Mouse (Mus musculus) forebrain, embryonic 13.5 days (tissue): ENCODE results near the gene Ntf3. TPM values are rescaled to one million over a fixed set of nuclear protein-coding genes. Genes with fewer than 3 reads are reported as not detected.

Source experiments
- ATAC-seq: fragments of 200-750 bp; cut with Nextera tagmentation; 2 replicates; pipeline ENCODE4 v1.8.0; 2017
- H3K27ac ChIP-seq: fragments of 300-500 bp; sonication (generic); 2 replicates; pipeline ENCODE4 v1.5.1; 2015; ENCODE audit warnings: inconsistent platforms, mild to moderate bottlenecking, moderate library complexity
- H3K27me3 ChIP-seq: fragments of 300-500 bp; sonication (generic); 2 replicates; pipeline ENCODE4 v1.6.1; 2015; ENCODE audit warnings: mild to moderate bottlenecking, inconsistent platforms
- H3K36me3 ChIP-seq: fragments of 300-500 bp; sonication (generic); 2 replicates; pipeline ENCODE4 v1.6.1; 2015; ENCODE audit warnings: mild to moderate bottlenecking, inconsistent platforms; ENCODE audit not compliant: poor library complexity, severe bottlenecking
- H3K4me1 ChIP-seq: fragments of 300-500 bp; sonication (generic); 2 replicates; pipeline ENCODE4 v1.6.1; 2015; ENCODE audit warnings: inconsistent platforms
- H3K4me2 ChIP-seq: fragments of 300-500 bp; sonication (generic); 2 replicates; pipeline ENCODE4 v1.6.1; 2015; ENCODE audit warnings: inconsistent platforms, mild to moderate bottlenecking, moderate library complexity
- H3K4me3 ChIP-seq: fragments of 300-500 bp; sonication (generic); 2 replicates; pipeline ENCODE4 v1.5.1; 2015; ENCODE audit warnings: mild to moderate bottlenecking, inconsistent platforms
- H3K9ac ChIP-seq: fragments of 300-500 bp; sonication (generic); 2 replicates; pipeline ENCODE4 v1.6.1; 2015; ENCODE audit warnings: mild to moderate bottlenecking, inconsistent platforms
- H3K9me3 ChIP-seq: fragments of 300-500 bp; sonication (generic); replicated peaks from 2 replicates; pipeline ENCODE4 v1.6.1; 2016; ENCODE audit warnings: inconsistent platforms
- WGBS: fragments of 180-500 bp; shearing (Covaris S2); methylation state at CpG from one replicate; pipeline ENCODE4 v1.1.7; 2015; 5-methylcytosine and 5-hydroxymethylcytosine counted together
- polyA plus RNA-seq: library from polyadenylated mRNA; unstranded; fragments of >200 nt; fragmentation: Nextera tagmentation; extraction: Ambion mirVana; gene quantifications from 2 replicates; pipeline ENCODE4 v1.2.1, GENCODE M21; 2015

Ntf3 gene
- polyA plus RNA-seq, 1 experiment from 2014 or later = 3.6 TPM

GRCm38 (mm10) chr6:126154372-126154982 lies 12.2 kb downstream of the Ntf3 start:
- Histone ChIP-seq H3K9me3 (no peaks in the 10 kb centered on the region), H3K27me3 (peaks cover 5% of the 10 kb centered on the region; the same call in 1 of the 2 replicates), H3K4me3 (no peak overlapping the region), H3K36me3 (no peaks in the 10 kb centered on the region), H3K4me2 (no peak overlapping the region), H3K9ac (no peak overlapping the region), H3K4me1 (no peaks in the 10 kb centered on the region), H3K27ac (no peak overlapping the region)
- WGBS = 43% methylated on average over 8 of the region's 8 CpGs
- no peak for ATAC-seq

GRCm38 (mm10) chr6:126153154-126153553 lies 13.6 kb downstream of the Ntf3 start:
- Histone ChIP-seq H3K36me3 (no peaks in the 10 kb centered on the region), H3K4me1 (no peaks in the 10 kb centered on the region), H3K9ac (no peak overlapping the region), H3K4me2 (no peak overlapping the region), H3K27me3 (peaks cover 4% of the 10 kb centered on the region; the same call in 1 of the 2 replicates), H3K9me3 (no peaks in the 10 kb centered on the region), H3K27ac (no peak overlapping the region), H3K4me3 (no peak overlapping the region)
- no peak for ATAC-seq
- WGBS = 73% methylated on average over 2 of the region's 2 CpGs

- H3K27ac ChIP-seq = no peak overlapping the region
- H3K9me3 ChIP-seq = no peaks in the 10 kb centered on the region
- no peak overlapping the region for H3K4me2 ChIP-seq
- H3K27me3 ChIP-seq = no peaks in the 10 kb centered on the region
- WGBS = 86% methylated on average over 5 of the region's 5 CpGs
- no peak overlapping the region for H3K9ac ChIP-seq
- H3K36me3 ChIP-seq = no peaks in the 10 kb centered on the region
- no peaks in the 10 kb centered on the region for H3K4me1 ChIP-seq
- H3K4me3 ChIP-seq = no peak overlapping the region
- no peak for ATAC-seq
Measured at GRCm38 (mm10) chr6:126143659-126144058, 23.1 kb downstream of the Ntf3 start.

GRCm38 (mm10) chr6:126142741-126143140 lies 24.0 kb downstream of the Ntf3 start:
- 72% methylated on average over 3 of the region's 3 CpGs for WGBS
- H3K27ac ChIP-seq = no peak overlapping the region
- no peak overlapping the region for H3K4me3 ChIP-seq
- no peak for ATAC-seq
- no peaks in the 10 kb centered on the region for H3K4me1 ChIP-seq
- H3K4me2 ChIP-seq = no peak overlapping the region
- no peak overlapping the region for H3K9ac ChIP-seq
- H3K27me3 ChIP-seq = no peaks in the 10 kb centered on the region
- H3K36me3 ChIP-seq = no peaks in the 10 kb centered on the region
- no peaks in the 10 kb centered on the region for H3K9me3 ChIP-seq

GRCm38 (mm10) chr6:126142021-126142554 lies 24.6 kb downstream of the Ntf3 start:
- no peaks in the 10 kb centered on the region for H3K4me1 ChIP-seq
- H3K4me2 ChIP-seq = no peak overlapping the region
- H3K9me3 ChIP-seq = no peaks in the 10 kb centered on the region
- ATAC-seq = no peak
- H3K9ac ChIP-seq = no peak overlapping the region
- no peak overlapping the region for H3K4me3 ChIP-seq
- no peaks in the 10 kb centered on the region for H3K36me3 ChIP-seq
- H3K27ac ChIP-seq = no peak overlapping the region
- WGBS = 77% methylated on average over 8 of the region's 8 CpGs
- no peaks in the 10 kb centered on the region for H3K27me3 ChIP-seq

- Histone ChIP-seq H3K36me3 (no peaks in the 10 kb centered on the region), H3K4me1 (no peaks in the 10 kb centered on the region), H3K9ac (no peak overlapping the region), H3K4me3 (no peak overlapping the region), H3K27ac (no peak overlapping the region), H3K27me3 (no peaks in the 10 kb centered on the region), H3K9me3 (no peaks in the 10 kb centered on the region), H3K4me2 (no peak overlapping the region)
- 82% methylated on average over 13 of the region's 13 CpGs for WGBS
- no peak for ATAC-seq
Measured at GRCm38 (mm10) chr6:126141472-126141871, 25.2 kb downstream of the Ntf3 start.

- Histone ChIP-seq H3K36me3 (no peaks in the 10 kb centered on the region), H3K9ac (no peak overlapping the region), H3K4me1 (no peaks in the 10 kb centered on the region), H3K4me3 (no peak overlapping the region), H3K9me3 (no peaks in the 10 kb centered on the region), H3K27me3 (no peaks in the 10 kb centered on the region), H3K27ac (no peak overlapping the region), H3K4me2 (no peak overlapping the region)
- no peak for ATAC-seq
- WGBS = 95% methylated on average over 6 of the region's 6 CpGs
Measured at GRCm38 (mm10) chr6:126140961-126141360, 25.7 kb downstream of the Ntf3 start.

GRCm38 (mm10) chr6:126140416-126140815 lies 26.3 kb downstream of the Ntf3 start:
- no peaks in the 10 kb centered on the region for H3K36me3 ChIP-seq
- no peak for ATAC-seq
- 85% methylated on average over 2 of the region's 2 CpGs for WGBS

GRCm38 (mm10) chr6:126134155-126134906 lies 32.4 kb downstream of the Ntf3 start:
- WGBS = 88% methylated on average over 19 of the region's 19 CpGs
- Histone ChIP-seq H3K27me3 (no peaks in the 10 kb centered on the region), H3K9ac (no peak overlapping the region), H3K27ac (no peak overlapping the region), H3K4me3 (no peak overlapping the region), H3K4me2 (no peak overlapping the region), H3K36me3 (no peaks in the 10 kb centered on the region), H3K9me3 (no peaks in the 10 kb centered on the region), H3K4me1 (no peaks in the 10 kb centered on the region)
- no peak for ATAC-seq

More at GRCm38 (mm10) chr6:126140416-126140815, 26.3 kb downstream of the Ntf3 start:
- Histone ChIP-seq H3K9me3 (no peaks in the 10 kb centered on the region), H3K4me2 (no peak overlapping the region), H3K4me3 (no peak overlapping the region), H3K27ac (no peak overlapping the region), H3K9ac (no peak overlapping the region), H3K4me1 (no peaks in the 10 kb centered on the region), H3K27me3 (no peaks in the 10 kb centered on the region)

- H3K9ac ChIP-seq = no peak overlapping the region
- no peak overlapping the region for H3K4me2 ChIP-seq
- no peaks in the 10 kb centered on the region for H3K27me3 ChIP-seq
- H3K27ac ChIP-seq = no peak overlapping the region
- H3K36me3 ChIP-seq = no peaks in the 10 kb centered on the region
- no peaks in the 10 kb centered on the region for H3K4me1 ChIP-seq
- no peak for ATAC-seq
- 62% methylated on average over 7 of the region's 7 CpGs for WGBS
- no peak overlapping the region for H3K4me3 ChIP-seq
- H3K9me3 ChIP-seq = no peaks in the 10 kb centered on the region
Measured at GRCm38 (mm10) chr6:126128238-126128637, 38.5 kb downstream of the Ntf3 start.

- 86% methylated on average over 1 of the region's 1 CpGs for WGBS
- ATAC-seq = no peak
- no peak overlapping the region for H3K4me3 ChIP-seq
- H3K4me1 ChIP-seq = peaks cover 12% of the 10 kb centered on the region; the same call in 1 of the 2 replicates
- H3K4me2 ChIP-seq = no peak overlapping the region
- H3K36me3 ChIP-seq = no peaks in the 10 kb centered on the region
- H3K9ac ChIP-seq = no peak overlapping the region
- no peaks in the 10 kb centered on the region for H3K27me3 ChIP-seq
- H3K9me3 ChIP-seq = no peaks in the 10 kb centered on the region
- H3K27ac ChIP-seq = no peak overlapping the region
Measured at GRCm38 (mm10) chr6:126118247-126118646, 48.5 kb downstream of the Ntf3 start.

GRCm38 (mm10) chr6:126117191-126117590 lies 49.5 kb downstream of the Ntf3 start:
- Histone ChIP-seq H3K27me3 (no peaks in the 10 kb centered on the region), H3K9ac (no peak overlapping the region), H3K4me1 (peaks cover 12% of the 10 kb centered on the region; the same call in 1 of the 2 replicates), H3K27ac (no peak overlapping the region), H3K9me3 (no peaks in the 10 kb centered on the region), H3K4me3 (no peak overlapping the region), H3K4me2 (no peak overlapping the region), H3K36me3 (no peaks in the 10 kb centered on the region)
- 83% methylated on average over 8 of the region's 8 CpGs for WGBS
- no peak for ATAC-seq
